Mouse (Mus musculus): ENCODE results near the gene Rreb1. TPM values are rescaled to one million over a fixed set of nuclear protein-coding genes. Genes with fewer than 3 reads are reported as not detected.

Rreb1 gene
- polyA plus RNA-seq, 1 experiment from 2014 or later = 20.6 TPM

GRCm38 (mm10) chr13:37920727-37921126 lies 142.5 kb downstream of the Rreb1 start:
- Histone ChIP-seq H3K4me2 (no peak overlapping the region), H3K9me3 (ENCODE audit: control insufficient read depth, low read length) (no peaks in the 10 kb centered on the region), H3K36me3 (ENCODE audit: control insufficient read depth, insufficient read depth, low read length) (peaks cover 34% of the 10 kb centered on the region), H3K4me1 (replicated peaks; ENCODE audit: control insufficient read depth, insufficient read depth, low read length) (no peaks in the 10 kb centered on the region), H3K27ac (ENCODE audit: low read depth, low read length) (no peak overlapping the region; the same call in 1 of the 2 replicates), H3K9ac (ENCODE audit: low read depth, low read length) (no peak overlapping the region), H3K27me3 (replicated peaks; ENCODE audit: control insufficient read depth, insufficient read depth, low read length) (no peaks in the 10 kb centered on the region), H3K4me3 (ENCODE audit: low read depth, low read length) (no peak overlapping the region)
- WGBS = 76% methylated on average over 2 of the region's 2 CpGs
- ATAC-seq (replicated peaks; ENCODE audit: low FRiP score) (no peak), DNase-seq (ENCODE audit: low spot score) (no peak)

- no peak overlapping the region for H3K4me3 ChIP-seq (ENCODE audit: low read depth, low read length)
- H3K4me1 ChIP-seq (replicated peaks; ENCODE audit: control insufficient read depth, insufficient read depth, low read length) = no peaks in the 10 kb centered on the region
- DNase-seq (ENCODE audit: low spot score) (no peak), ATAC-seq (replicated peaks; ENCODE audit: low FRiP score) (no peak)
- H3K9ac ChIP-seq (ENCODE audit: low read depth, low read length) = no peak overlapping the region
- no peak overlapping the region for H3K4me2 ChIP-seq
- H3K27ac ChIP-seq (ENCODE audit: low read depth, low read length) = no peak overlapping the region
- 87% methylated on average over 4 of the region's 4 CpGs for whole genome bisulfite sequencing
- H3K36me3 ChIP-seq (ENCODE audit: control insufficient read depth, insufficient read depth, low read length) = peaks cover 30% of the 10 kb centered on the region
- H3K27me3 ChIP-seq (replicated peaks; ENCODE audit: control insufficient read depth, insufficient read depth, low read length) = no peaks in the 10 kb centered on the region
- H3K9me3 ChIP-seq (ENCODE audit: control insufficient read depth, low read length) = no peaks in the 10 kb centered on the region
These were observed 144.9 kb downstream of the Rreb1 start for GRCm38 (mm10) chr13:37923091-37923490.

GRCm38 (mm10) chr13:37923643-37924460 lies 145.7 kb downstream of the Rreb1 start:
- no peak overlapping the region for H3K4me3 ChIP-seq (ENCODE audit: low read depth, low read length)
- H3K4me2 ChIP-seq = no peak overlapping the region
- no peak for ATAC-seq (replicated peaks; ENCODE audit: low FRiP score)
- DNase-seq (ENCODE audit: low spot score) = no peak
- no peaks in the 10 kb centered on the region for H3K27me3 ChIP-seq (replicated peaks; ENCODE audit: control insufficient read depth, insufficient read depth, low read length)
- H3K9me3 ChIP-seq (ENCODE audit: control insufficient read depth, low read length) = no peaks in the 10 kb centered on the region
- 89% methylated on average over 10 of the region's 10 CpGs for WGBS
- peaks cover 25% of the 10 kb centered on the region; the same call in 1 of the 2 replicates for H3K36me3 ChIP-seq (ENCODE audit: control insufficient read depth, insufficient read depth, low read length)
- H3K9ac ChIP-seq (ENCODE audit: low read depth, low read length) = no peak overlapping the region
- no peak overlapping the region for H3K27ac ChIP-seq (ENCODE audit: low read depth, low read length)
- no peaks in the 10 kb centered on the region for H3K4me1 ChIP-seq (replicated peaks; ENCODE audit: control insufficient read depth, insufficient read depth, low read length)

GRCm38 (mm10) chr13:37924461-37924948 lies 146.3 kb downstream of the Rreb1 start:
- DNase-seq (ENCODE audit: low spot score) (no peak), ATAC-seq (replicated peaks; ENCODE audit: low FRiP score) (no peak)
- Histone ChIP-seq H3K4me1 (replicated peaks; ENCODE audit: control insufficient read depth, insufficient read depth, low read length) (no peaks in the 10 kb centered on the region), H3K27me3 (replicated peaks; ENCODE audit: control insufficient read depth, insufficient read depth, low read length) (no peaks in the 10 kb centered on the region), H3K4me3 (ENCODE audit: low read depth, low read length) (no peak overlapping the region), H3K9ac (ENCODE audit: low read depth, low read length) (no peak overlapping the region), H3K27ac (ENCODE audit: low read depth, low read length) (no peak overlapping the region), H3K36me3 (ENCODE audit: control insufficient read depth, insufficient read depth, low read length) (peaks cover 30% of the 10 kb centered on the region; the same call in 1 of the 2 replicates), H3K4me2 (no peak overlapping the region), H3K9me3 (ENCODE audit: control insufficient read depth, low read length) (no peaks in the 10 kb centered on the region)
- 74% methylated on average over 4 of the region's 4 CpGs for WGBS

GRCm38 (mm10) chr13:37926394-37926793 lies 148.2 kb downstream of the Rreb1 start:
- Histone ChIP-seq H3K36me3 (ENCODE audit: control insufficient read depth, insufficient read depth, low read length) (peaks cover 42% of the 10 kb centered on the region), H3K4me1 (replicated peaks; ENCODE audit: control insufficient read depth, insufficient read depth, low read length) (no peaks in the 10 kb centered on the region), H3K9me3 (ENCODE audit: control insufficient read depth, low read length) (no peaks in the 10 kb centered on the region), H3K9ac (ENCODE audit: low read depth, low read length) (no peak overlapping the region), H3K27me3 (replicated peaks; ENCODE audit: control insufficient read depth, insufficient read depth, low read length) (no peaks in the 10 kb centered on the region), H3K4me2 (no peak overlapping the region), H3K4me3 (ENCODE audit: low read depth, low read length) (no peak overlapping the region), H3K27ac (ENCODE audit: low read depth, low read length) (no peak overlapping the region)
- 83% methylated on average over 3 of the region's 3 CpGs for WGBS
- no peak for DNase-seq (ENCODE audit: low spot score)
- no peak for ATAC-seq (replicated peaks; ENCODE audit: low FRiP score)

GRCm38 (mm10) chr13:37929532-37929931 lies 151.3 kb downstream of the Rreb1 start:
- H3K27ac ChIP-seq (ENCODE audit: low read depth, low read length) = no peak overlapping the region
- no peak overlapping the region for H3K9ac ChIP-seq (ENCODE audit: low read depth, low read length)
- H3K27me3 ChIP-seq (replicated peaks; ENCODE audit: control insufficient read depth, insufficient read depth, low read length) = no peaks in the 10 kb centered on the region
- DNase-seq (ENCODE audit: low spot score) (no peak), ATAC-seq (replicated peaks; ENCODE audit: low FRiP score) (no peak)
- no peak overlapping the region for H3K4me2 ChIP-seq
- H3K4me1 ChIP-seq (replicated peaks; ENCODE audit: control insufficient read depth, insufficient read depth, low read length) = no peaks in the 10 kb centered on the region
- H3K9me3 ChIP-seq (ENCODE audit: control insufficient read depth, low read length) = no peaks in the 10 kb centered on the region
- no peak overlapping the region for H3K4me3 ChIP-seq (ENCODE audit: low read depth, low read length)
- 92% methylated on average over 17 of the region's 17 CpGs for WGBS
- peaks cover 60% of the 10 kb centered on the region for H3K36me3 ChIP-seq (ENCODE audit: control insufficient read depth, insufficient read depth, low read length)

GRCm38 (mm10) chr13:37930091-37930490 lies 151.9 kb downstream of the Rreb1 start:
- Histone ChIP-seq H3K4me1 (replicated peaks; ENCODE audit: control insufficient read depth, insufficient read depth, low read length) (no peaks in the 10 kb centered on the region), H3K27ac (ENCODE audit: low read depth, low read length) (no peak overlapping the region), H3K4me3 (ENCODE audit: low read depth, low read length) (no peak overlapping the region), H3K36me3 (ENCODE audit: control insufficient read depth, insufficient read depth, low read length) (peaks cover 60% of the 10 kb centered on the region), H3K9ac (ENCODE audit: low read depth, low read length) (no peak overlapping the region), H3K4me2 (no peak overlapping the region), H3K9me3 (ENCODE audit: control insufficient read depth, low read length) (no peaks in the 10 kb centered on the region), H3K27me3 (replicated peaks; ENCODE audit: control insufficient read depth, insufficient read depth, low read length) (no peaks in the 10 kb centered on the region)
- ATAC-seq (replicated peaks; ENCODE audit: low FRiP score) = no peak
- 89% methylated on average over 13 of the region's 13 CpGs for WGBS
- no peak for DNase-seq (ENCODE audit: low spot score)

GRCm38 (mm10) chr13:37930621-37931020 lies 152.4 kb downstream of the Rreb1 start:
- H3K4me2 ChIP-seq = no peak overlapping the region
- H3K27ac ChIP-seq (ENCODE audit: low read depth, low read length) = no peak overlapping the region
- H3K9ac ChIP-seq (ENCODE audit: low read depth, low read length) = no peak overlapping the region
- 96% methylated on average over 23 of the region's 23 CpGs for WGBS
- DNase-seq (ENCODE audit: low spot score) = no peak
- H3K4me3 ChIP-seq (ENCODE audit: low read depth, low read length) = no peak overlapping the region
- H3K9me3 ChIP-seq (ENCODE audit: control insufficient read depth, low read length) = no peaks in the 10 kb centered on the region
- no peaks in the 10 kb centered on the region for H3K4me1 ChIP-seq (replicated peaks; ENCODE audit: control insufficient read depth, insufficient read depth, low read length)
- H3K27me3 ChIP-seq (replicated peaks; ENCODE audit: control insufficient read depth, insufficient read depth, low read length) = no peaks in the 10 kb centered on the region
- no peak for ATAC-seq (replicated peaks; ENCODE audit: low FRiP score)
- H3K36me3 ChIP-seq (ENCODE audit: control insufficient read depth, insufficient read depth, low read length) = peaks cover 63% of the 10 kb centered on the region

Data from liver, embryonic 11.5 days (tissue).